ENCODE assay signal across 29 mouse cellular contexts in genomic region chr19:24024667-24025066, GRCm38 (mm10). TPM values are rescaled to one million over a fixed set of nuclear protein-coding genes. Genes with fewer than 3 reads are reported as not detected.
DNase-seq lines count a peak whose midpoint lies in the region; ATAC-seq and TF ChIP-seq lines count a peak whose summit lies in the region.
"Had no signal": no experiment of that assay in that cellular context is flagged by ENCODE, and none has a peak within 500 bp of the region (broad histone marks: within the 10 kb centered on the region; RNA-seq: fewer than 3 reads in every experiment).

No protein-coding gene starts in this region.

- H3K9ac ChIP-seq in heart, embryonic 13.5 days: peak overlapping the region; percentile 58; the same call in 1 of the 2 replicates
- H3K9ac ChIP-seq in midbrain, embryonic 13.5 days (replicated peaks): no peak overlapping the region
- no peak overlapping the region; the same call in 1 of the 2 replicates for H3K9ac ChIP-seq in heart, postnatal 0 days (replicated peaks; ENCODE audit: low read depth, low read length)
- H3K9ac ChIP-seq: embryonic facial prominence, embryonic 15.5 days; forebrain, embryonic 12.5 days; hindbrain, embryonic 15.5 days; kidney, embryonic 15.5 days; limb, embryonic 12.5 days; liver, embryonic 15.5 days; lung, embryonic 14.5 days; neural tube, embryonic 15.5 days had no signal

- no peak for TF ChIP-seq CTCF in heart, postnatal 0 days (IDR thresholded peaks at IDR 0.05; ENCODE audit: low read depth)

- WGBS in heart, embryonic 13.5 days: 45% methylated on average over 1 of the region's 1 CpGs
- 51% methylated on average over 1 of the region's 1 CpGs for WGBS in midbrain, embryonic 10.5 days
- WGBS in midbrain, embryonic 13.5 days: 31% methylated on average over 1 of the region's 1 CpGs
- 38% methylated on average over 1 of the region's 1 CpGs for WGBS in heart, postnatal 0 days

- peaks cover 64% of the 10 kb centered on the region for H3K4me1 ChIP-seq in heart, embryonic 13.5 days
- peaks cover 67% of the 10 kb centered on the region for H3K4me1 ChIP-seq in midbrain, embryonic 10.5 days
- peaks cover 29% of the 10 kb centered on the region for H3K4me1 ChIP-seq in midbrain, embryonic 13.5 days (replicated peaks)
- H3K4me1 ChIP-seq in heart, postnatal 0 days (ENCODE audit: control insufficient read depth, insufficient read depth): peaks cover 36% of the 10 kb centered on the region
- H3K4me1 ChIP-seq: limb, embryonic 12.5 days; liver, embryonic 15.5 days had no signal

- peaks cover 7% of the 10 kb centered on the region; the same call in 1 of the 2 replicates for H3K36me3 ChIP-seq in heart, embryonic 13.5 days
- no peaks in the 10 kb centered on the region for H3K36me3 ChIP-seq in midbrain, embryonic 10.5 days
- no peaks in the 10 kb centered on the region for H3K36me3 ChIP-seq in midbrain, embryonic 13.5 days
- H3K36me3 ChIP-seq in heart, postnatal 0 days (replicated peaks; ENCODE audit: control insufficient read depth, insufficient read depth, low read length): no peaks in the 10 kb centered on the region
- H3K36me3 ChIP-seq: embryonic facial prominence, embryonic 10.5 days; embryonic facial prominence, embryonic 15.5 days; forebrain, embryonic 12.5 days; G1E; hindbrain, embryonic 15.5 days; kidney, embryonic 15.5 days; limb, embryonic 12.5 days; liver, embryonic 15.5 days; neural tube, embryonic 15.5 days had no signal

- peak overlapping the region; percentile 84 for H3K27ac ChIP-seq in heart, embryonic 13.5 days (replicated peaks)
- peak overlapping the region; percentile 74 for H3K27ac ChIP-seq in midbrain, embryonic 10.5 days (replicated peaks)
- H3K27ac ChIP-seq in midbrain, embryonic 13.5 days: no peak overlapping the region
- peak overlapping the region; percentile 87 for H3K27ac ChIP-seq in heart, postnatal 0 days (ENCODE audit: low read depth)
- H3K27ac ChIP-seq: embryonic facial prominence, embryonic 10.5 days; embryonic facial prominence, embryonic 15.5 days; forebrain, embryonic 12.5 days; hindbrain, embryonic 15.5 days; kidney, embryonic 15.5 days; layer of hippocampus, adult 2 months; left cerebral cortex, adult 2 months; limb, embryonic 12.5 days; liver, embryonic 15.5 days; neural tube, embryonic 15.5 days had no signal

- 0 out of 2 replicates have a peak overlapping the region, but pooled peaks have one; percentile 13 for H3K4me2 ChIP-seq in heart, embryonic 13.5 days
- no peak overlapping the region for H3K4me2 ChIP-seq in midbrain, embryonic 13.5 days (replicated peaks)
- H3K4me2 ChIP-seq in heart, postnatal 0 days (ENCODE audit: low read depth, low read length): peak overlapping the region; percentile 20; the same call in 1 of the 2 replicates
- H3K4me2 ChIP-seq: embryonic facial prominence, embryonic 15.5 days; forebrain, embryonic 12.5 days; hindbrain, embryonic 15.5 days; kidney, embryonic 15.5 days; limb, embryonic 12.5 days; liver, embryonic 15.5 days; lung, embryonic 14.5 days; neural tube, embryonic 15.5 days had no signal

- no peak; the same call in 1 of the 2 replicates for ATAC-seq in heart, embryonic 13.5 days (ENCODE audit: extremely low read depth, insufficient number of reproducible peaks, low FRiP score, low TSS enrichment)
- no peak for ATAC-seq in midbrain, embryonic 13.5 days
- peak; percentile 60 for ATAC-seq in heart, postnatal 0 days (ENCODE audit: insufficient read depth, low read depth)

- no peak for TF ChIP-seq EP300 in heart, postnatal 0 days (IDR thresholded peaks at IDR 0.05; ENCODE audit: low read depth)

- peaks cover 4% of the 10 kb centered on the region; the same call in 1 of the 2 replicates for H3K27me3 ChIP-seq in heart, embryonic 13.5 days (replicated peaks)
- H3K27me3 ChIP-seq in midbrain, embryonic 10.5 days (ENCODE audit: low read depth, poor library complexity, severe bottlenecking): peaks cover 28% of the 10 kb centered on the region
- H3K27me3 ChIP-seq in midbrain, embryonic 13.5 days: peaks cover 19% of the 10 kb centered on the region
- no peaks in the 10 kb centered on the region for H3K27me3 ChIP-seq in heart, postnatal 0 days (ENCODE audit: control insufficient read depth, insufficient read depth, low read length)

- peak; percentile 80 for DNase-seq in heart, adult 11 months
- no peak for DNase-seq in heart, adult 8-10 months (ENCODE audit: low spot score)
- no peak for DNase-seq in heart, postnatal 4 days
- DNase-seq in midbrain, embryonic 10.5 days (ENCODE audit: low spot score): no peak
- DNase-seq in heart, postnatal 0 days (ENCODE audit: low spot score): peak; percentile 55
- no peak for DNase-seq in kidney, postnatal 36 days
- DNase-seq: adrenal gland, adult 8-10 months; cerebellum, adult 8-10 months; cerebellum, postnatal 25 days; gastrocnemius, postnatal 36 days; kidney, adult 18-20 months; kidney, postnatal 25 days; lung, embryonic 14.5 days; lung, postnatal 14 days; retina, postnatal 1 day; right cerebral cortex, postnatal 14 days had no signal

- no peak overlapping the region for H3K4me3 ChIP-seq in heart, embryonic 13.5 days
- no peak overlapping the region for H3K4me3 ChIP-seq in midbrain, embryonic 10.5 days
- H3K4me3 ChIP-seq in midbrain, embryonic 13.5 days (replicated peaks): no peak overlapping the region
- no peak overlapping the region for H3K4me3 ChIP-seq in heart, postnatal 0 days (ENCODE audit: low read depth, low read length)
- H3K4me3 ChIP-seq: embryonic facial prominence, embryonic 10.5 days; embryonic facial prominence, embryonic 15.5 days; forebrain, embryonic 12.5 days; hindbrain, embryonic 15.5 days; kidney, embryonic 15.5 days; layer of hippocampus, adult 2 months; left cerebral cortex, adult 2 months; limb, embryonic 12.5 days; liver, embryonic 15.5 days; neural tube, embryonic 15.5 days had no signal

- no peaks in the 10 kb centered on the region for H3K9me3 ChIP-seq in heart, embryonic 13.5 days
- H3K9me3 ChIP-seq in midbrain, embryonic 10.5 days (replicated peaks): no peaks in the 10 kb centered on the region
- H3K9me3 ChIP-seq in midbrain, embryonic 13.5 days: no peaks in the 10 kb centered on the region
- H3K9me3 ChIP-seq in heart, postnatal 0 days (replicated peaks; ENCODE audit: control insufficient read depth, low read length): no peaks in the 10 kb centered on the region
- H3K9me3 ChIP-seq: embryonic facial prominence, embryonic 10.5 days; embryonic facial prominence, embryonic 15.5 days; forebrain, embryonic 12.5 days; G1E; hindbrain, embryonic 15.5 days; kidney, embryonic 15.5 days; limb, embryonic 12.5 days; liver, embryonic 15.5 days; neural tube, embryonic 15.5 days had no signal

RNA-seq across cellular contexts. Expression of gene Fam189a2, which starts 6.2 kb away (rescaled TPM):
- 10 to 100 TPM; 44.4 to 62.9 (median 52.5) TPM for total RNA-seq in heart, adult 8-10 months (2022)
- polyA plus RNA-seq in heart, embryonic 13.5 days (2015; fragmentation: Nextera tagmentation; extraction: Ambion mirVana): 4.1 and 5.4 TPM in 2 replicates
- 10 to 100 TPM; 85.3 to 88.9 TPM for total RNA-seq in heart, postnatal 4 days (2021)
- 0.95 and 1.1 TPM in 2 replicates for polyA plus RNA-seq in midbrain, embryonic 10.5 days (2016; fragmentation: Nextera tagmentation; extraction: Ambion mirVana)
- polyA plus RNA-seq in midbrain, embryonic 13.5 days (2015; fragmentation: Nextera tagmentation; extraction: Ambion mirVana): 1.4 and 1.5 TPM in 2 replicates
- total RNA-seq in heart, postnatal 0 days (2014; rRNA removed; ENCODE audit: low replicate concordance): 98.9 and 100 TPM in 2 replicates
- 7.7 and 8.3 TPM in 2 replicates for polyA plus RNA-seq in heart, postnatal 0 days (2015; fragmentation: Nextera tagmentation; extraction: Ambion mirVana)
- polyA plus RNA-seq: G1E had no signal

Comparison
In these comparisons a context has a peak if more than half of its experiments do, and no peak if none do; other contexts are left out.
1. DNase-seq: peak in heart, adult 11 months (single experiment) and heart, postnatal 0 days (single experiment); none in heart, adult 8-10 months (single experiment), heart, postnatal 4 days (single experiment), midbrain, embryonic 10.5 days (single experiment) and kidney, postnatal 36 days (0 of 2).